Mouse (Mus musculus): Measurements from ENCODE around the gene Lrmda. TPM values are rescaled to one million over a fixed set of nuclear protein-coding genes. Genes with fewer than 3 reads are reported as not detected.

Gene Lrmda
- total and polyA plus RNA-seq, 3 experiments: 5.1 to 5.9 TPM; not detected in 1

DNA sequence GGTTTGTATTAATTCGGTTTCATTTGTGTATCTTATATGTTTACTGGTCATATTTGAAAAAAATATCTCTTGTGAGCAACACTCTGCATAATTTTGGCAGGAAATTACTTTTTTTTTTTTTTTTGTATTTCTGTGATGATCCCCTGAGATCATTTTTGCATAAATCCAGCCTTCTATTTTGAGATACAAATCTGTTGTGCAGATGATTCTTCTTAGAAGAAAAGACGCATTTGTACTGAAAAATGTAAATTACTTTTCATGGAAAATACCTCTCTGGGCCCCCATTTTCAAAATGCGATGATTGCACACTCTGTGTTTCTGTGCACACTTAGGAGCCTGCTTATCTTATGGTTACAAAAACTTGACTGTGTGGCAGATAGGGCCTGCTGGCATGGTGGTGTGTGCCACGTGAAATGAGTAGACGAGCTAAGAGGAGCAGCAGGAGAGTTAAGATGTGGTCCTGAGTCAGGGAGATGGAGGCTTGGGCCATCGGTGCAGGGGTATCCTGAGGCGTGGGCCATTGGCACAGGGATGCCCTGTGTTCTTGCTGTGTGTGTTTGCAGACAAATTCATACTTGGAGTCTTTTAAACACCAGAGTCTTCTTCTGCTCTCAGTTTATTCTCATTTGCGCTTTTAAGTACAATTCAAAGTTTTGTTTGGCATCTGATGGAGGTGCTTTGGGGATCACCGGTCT, 353.3 kb downstream of the Lrmda start:
- Histone ChIP-seq H3K27me3 (ENCODE audit: control insufficient read depth in 1 of 2, insufficient read depth in 2 of 2, low read length in 2 of 2) (no peaks in the 10 kb centered on the region), H3K79me2 (ENCODE audit: control insufficient read depth, insufficient read depth, low read length, poor library complexity) (no peaks in the 10 kb centered on the region), H3K36me3 (ENCODE audit: control insufficient read depth in 1 of 2, insufficient read depth in 2 of 2, low read length in 2 of 2) (peaks cover 0 to 4% of the 10 kb centered on the region in 2 experiments; a peak in 2 of 4 replicates), H3K4me3 (ENCODE audit: control insufficient read depth in 1 of 2, insufficient read depth in 1 of 2, low read depth in 2 of 2, low read length in 2 of 2) (no peak overlapping the region), H3K9me3 (replicated peaks; ENCODE audit: insufficient read depth, low read length) (no peaks in the 10 kb centered on the region), H3K27ac (ENCODE audit: control insufficient read depth, low read depth, low read length) (no peak overlapping the region), H3K4me1 (ENCODE audit: control insufficient read depth in 1 of 2, insufficient read depth in 2 of 2, low read length in 2 of 2) (no peaks in the 10 kb centered on the region), H3K9ac (ENCODE audit: control insufficient read depth, low read depth, low read length, poor library complexity, severe bottlenecking) (no peak overlapping the region)
- no peak for TF ChIP-seq NELFE (IDR thresholded peaks at IDR 0.05; ENCODE audit: low read depth, low read length)
- TF ChIP-seq NRF1 (IDR thresholded peaks at IDR 0.05; ENCODE audit: insufficient read depth, low read depth, low read length, poor library complexity, severe bottlenecking): no peak
- TF ChIP-seq SMC3 (IDR thresholded peaks at IDR 0.05; ENCODE audit: low read depth, low read length): no peak
- no peak for TF ChIP-seq UBTF (IDR thresholded peaks at IDR 0.05; ENCODE audit: borderline replicate concordance, insufficient read depth, low read depth, low read length)
- TF ChIP-seq MEF2A (IDR thresholded peaks at IDR 0.05; ENCODE audit: extremely low read depth, insufficient replicate concordance, low read depth, low read length, poor library complexity, severe bottlenecking): no peak
- no peak for TF ChIP-seq RAD21 (IDR thresholded peaks at IDR 0.05; ENCODE audit: low read depth, low read length)
- no peak for TF ChIP-seq TCF12 (IDR thresholded peaks at IDR 0.05; ENCODE audit: low read depth, low read length)
- no peak for TF ChIP-seq ZC3H11A (IDR thresholded peaks at IDR 0.05; ENCODE audit: low read depth, low read length)
- TF ChIP-seq MAZ (IDR thresholded peaks at IDR 0.05; ENCODE audit: low read depth, low read length): no peak
- no peak for DNase-seq (ENCODE audit: low read depth, low spot score)

- Histone ChIP-seq H3K27ac (ENCODE audit: control insufficient read depth, low read depth, low read length) (no peak overlapping the region), H3K4me3 (ENCODE audit: control insufficient read depth in 1 of 2, insufficient read depth in 1 of 2, low read depth in 2 of 2, low read length in 2 of 2) (no peak overlapping the region), H3K27me3 (ENCODE audit: control insufficient read depth in 1 of 2, insufficient read depth in 2 of 2, low read length in 2 of 2) (no peaks in the 10 kb centered on the region), H3K79me2 (ENCODE audit: control insufficient read depth, insufficient read depth, low read length, poor library complexity) (no peaks in the 10 kb centered on the region), H3K36me3 (ENCODE audit: control insufficient read depth in 1 of 2, insufficient read depth in 2 of 2, low read length in 2 of 2) (peaks cover 0 to 4% of the 10 kb centered on the region in 2 experiments; a peak in 2 of 4 replicates), H3K9ac (ENCODE audit: control insufficient read depth, low read depth, low read length, poor library complexity, severe bottlenecking) (no peak overlapping the region), H3K4me1 (ENCODE audit: control insufficient read depth in 1 of 2, insufficient read depth in 2 of 2, low read length in 2 of 2) (no peaks in the 10 kb centered on the region), H3K9me3 (replicated peaks; ENCODE audit: insufficient read depth, low read length) (no peaks in the 10 kb centered on the region)
- TF ChIP-seq MAZ (IDR thresholded peaks at IDR 0.05; ENCODE audit: low read depth, low read length) (no peak), RCOR1 (IDR thresholded peaks at IDR 0.05; ENCODE audit: low read depth, low read length) (no peak), MYB (IDR thresholded peaks at IDR 0.05; ENCODE audit: low read depth, low read length) (no peak), MAFK (IDR thresholded peaks at IDR 0.05; ENCODE audit: borderline replicate concordance, low read depth, low read length) (no peak), MXI1 (IDR thresholded peaks at IDR 0.05; ENCODE audit: low read depth, low read length) (no peak), TAL1 (IDR thresholded peaks at IDR 0.05; ENCODE audit: low read length) (no peak), CTCF (IDR thresholded peaks at IDR 0.05 in 2 of 3, conservative IDR thresholded peaks at IDR 0.05 in 1 of 3; ENCODE audit: control insufficient read depth in 1 of 3, insufficient read depth in 1 of 3, low read depth in 2 of 3, low read length in 3 of 3, poor library complexity in 1 of 3, severe bottlenecking in 1 of 3) (no peak), CHD1 (IDR thresholded peaks at IDR 0.05; ENCODE audit: low read depth, low read length) (no peak), JUND (IDR thresholded peaks at IDR 0.05; ENCODE audit: low read depth, low read length) (no peak), GABPA (IDR thresholded peaks at IDR 0.05; ENCODE audit: low read depth, low read length) (no peak)
- no peak for DNase-seq (ENCODE audit: low read depth, low spot score)
Observed at GRCm38 (mm10) chr14:22373361-22373745, 353.8 kb downstream of the Lrmda start.
